Mouse (Mus musculus) stomach, embryonic 14.5 days (tissue): Measurements from ENCODE around the gene Igsf3. TPM values are rescaled to one million over a fixed set of nuclear protein-coding genes. Genes with fewer than 3 reads are reported as not detected.

Experiments used
- ATAC-seq: fragments of 200-750 bp; cut with Nextera tagmentation; 2 replicates; pipeline ENCODE4 v1.8.0; 2017; ENCODE audit warnings: low read depth, moderate TSS enrichment; ENCODE audit not compliant: insufficient number of reproducible peaks, insufficient read depth, low FRiP score
- H3K27ac ChIP-seq: fragments of 300-500 bp; sonication (generic); 2 replicates; pipeline ENCODE4 v1.5.1; 2014; ENCODE audit warnings: mild to moderate bottlenecking, low read length, moderate library complexity, mixed read lengths
- H3K27me3 ChIP-seq: fragments of 300-500 bp; sonication (generic); 2 replicates; pipeline ENCODE4 v1.6.1; 2014; ENCODE audit warnings: low read length, control low read depth, mixed read lengths; ENCODE audit not compliant: control insufficient read depth, insufficient read depth
- H3K36me3 ChIP-seq: fragments of 300-500 bp; sonication (generic); 2 replicates; pipeline ENCODE4 v1.6.1; 2014; ENCODE audit warnings: mild to moderate bottlenecking, control low read depth, low read length, moderate library complexity, mixed read lengths; ENCODE audit not compliant: control insufficient read depth, insufficient read depth
- H3K4me1 ChIP-seq: fragments of 300-500 bp; sonication (generic); 2 replicates; pipeline ENCODE4 v1.6.1; 2014; ENCODE audit warnings: low read length, control low read depth, mixed read lengths; ENCODE audit not compliant: control insufficient read depth, insufficient read depth
- H3K4me2 ChIP-seq: fragments of 300-500 bp; sonication (generic); replicated peaks from 2 replicates; pipeline ENCODE4 v1.6.1; 2014; ENCODE audit warnings: low read depth, low read length, control low read depth
- H3K4me3 ChIP-seq: fragments of 300-500 bp; sonication (generic); 2 replicates; pipeline ENCODE4 v1.5.1; 2014; ENCODE audit warnings: low read depth, low read length, control low read depth
- H3K9ac ChIP-seq: fragments of 300-500 bp; sonication (generic); replicated peaks from 2 replicates; pipeline ENCODE4 v1.6.1; 2014; ENCODE audit warnings: low read depth, mild to moderate bottlenecking, control low read depth, low read length, moderate library complexity, mixed read lengths
- H3K9me3 ChIP-seq: fragments of 300-500 bp; sonication (generic); 2 replicates; pipeline ENCODE4 v1.6.1; 2016; ENCODE audit warnings: low read depth, low read length, control low read depth; ENCODE audit not compliant: control insufficient read depth
- WGBS: fragments of 180-500 bp; shearing (Covaris S2); extraction: QIAGEN DNeasy Blood & Tissue Kit; methylation state at CpG from one replicate; pipeline ENCODE4 v1.1.7; 2014; 5-methylcytosine and 5-hydroxymethylcytosine counted together
- polyA plus RNA-seq: library from polyadenylated mRNA; unstranded; fragments of >200 nt; fragmentation: Nextera tagmentation; extraction: Ambion mirVana; gene quantifications from 2 replicates; pipeline ENCODE4 v1.2.1, GENCODE M21; 2014

Gene Igsf3
- polyA plus RNA-seq, 1 experiment from 2014 or later = 30.0 TPM

GRCm38 (mm10) chr3:101499906-101500305 lies 123.0 kb downstream of the Igsf3 start:
- Histone ChIP-seq H3K27me3 (no peaks in the 10 kb centered on the region), H3K27ac (no peak overlapping the region), H3K9ac (no peak overlapping the region), H3K9me3 (no peaks in the 10 kb centered on the region), H3K4me3 (no peak overlapping the region), H3K36me3 (no peaks in the 10 kb centered on the region), H3K4me2 (no peak overlapping the region), H3K4me1 (0 out of 2 replicates have a peak, but pooled peaks cover 5% of the 10 kb centered on the region)
- WGBS = 61% methylated on average over 6 of the region's 6 CpGs
- no peak for ATAC-seq

DNA sequence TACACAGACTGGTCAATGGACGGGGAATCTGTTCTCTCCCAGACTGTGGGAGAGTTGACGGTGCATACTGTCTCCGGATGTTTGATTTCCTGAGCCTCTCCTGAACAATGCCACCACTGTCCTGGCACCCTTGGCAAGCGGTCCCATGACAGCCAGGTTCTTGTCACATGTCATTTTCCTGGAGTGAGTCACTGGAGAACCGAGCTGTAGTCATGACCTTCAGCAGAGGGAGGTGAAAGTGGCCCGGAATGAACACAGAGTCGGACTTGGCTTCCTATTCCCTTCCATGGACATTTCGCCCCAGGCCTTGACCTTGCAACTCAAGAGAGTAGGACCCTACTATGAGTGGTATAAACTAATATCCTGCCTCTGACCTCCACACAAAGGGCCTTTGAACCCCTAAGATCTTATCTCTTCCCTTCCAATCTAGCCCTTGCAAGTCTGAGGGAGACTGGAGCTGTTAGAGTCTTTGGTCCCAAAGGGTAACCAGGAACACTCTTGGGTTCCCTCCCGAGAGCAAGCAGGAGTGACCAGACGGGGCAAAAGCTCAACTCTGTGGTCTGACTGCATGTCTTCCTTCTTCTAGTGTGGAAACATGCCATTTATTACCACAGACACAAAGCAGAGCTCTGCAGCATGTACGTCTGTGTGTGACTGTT lies 123.6 kb downstream of the Igsf3 start:
- no peaks in the 10 kb centered on the region for H3K27me3 ChIP-seq
- H3K27ac ChIP-seq = no peak overlapping the region
- H3K9me3 ChIP-seq = no peaks in the 10 kb centered on the region
- no peak overlapping the region for H3K4me3 ChIP-seq
- 71% methylated on average over 11 of the region's 11 CpGs for whole genome bisulfite sequencing
- no peak overlapping the region for H3K9ac ChIP-seq
- no peak for ATAC-seq
- 0 out of 2 replicates have a peak, but pooled peaks cover 5% of the 10 kb centered on the region for H3K4me1 ChIP-seq
- H3K36me3 ChIP-seq = no peaks in the 10 kb centered on the region
- no peak overlapping the region for H3K4me2 ChIP-seq

GRCm38 (mm10) chr3:101501611-101502010 lies 124.7 kb downstream of the Igsf3 start:
- H3K27ac ChIP-seq = no peak overlapping the region
- H3K9ac ChIP-seq = no peak overlapping the region
- H3K4me2 ChIP-seq = no peak overlapping the region
- no peaks in the 10 kb centered on the region for H3K27me3 ChIP-seq
- 0 out of 2 replicates have a peak, but pooled peaks cover 8% of the 10 kb centered on the region for H3K4me1 ChIP-seq
- no peaks in the 10 kb centered on the region for H3K36me3 ChIP-seq
- ATAC-seq = no peak
- H3K9me3 ChIP-seq = no peaks in the 10 kb centered on the region
- 65% methylated on average over 4 of the region's 4 CpGs for WGBS
- no peak overlapping the region for H3K4me3 ChIP-seq

- H3K27ac ChIP-seq = no peak overlapping the region
- WGBS = 47% methylated on average over 14 of the region's 14 CpGs
- H3K4me1 ChIP-seq = peaks cover 10% of the 10 kb centered on the region; the same call in 1 of the 2 replicates
- H3K9me3 ChIP-seq = no peaks in the 10 kb centered on the region
- ATAC-seq = no peak
- no peaks in the 10 kb centered on the region for H3K27me3 ChIP-seq
- no peak overlapping the region for H3K4me2 ChIP-seq
- H3K9ac ChIP-seq = no peak overlapping the region
- no peaks in the 10 kb centered on the region for H3K36me3 ChIP-seq
- no peak overlapping the region for H3K4me3 ChIP-seq
Observed at GRCm38 (mm10) chr3:101502086-101502760, 125.3 kb downstream of the Igsf3 start.

DNA sequence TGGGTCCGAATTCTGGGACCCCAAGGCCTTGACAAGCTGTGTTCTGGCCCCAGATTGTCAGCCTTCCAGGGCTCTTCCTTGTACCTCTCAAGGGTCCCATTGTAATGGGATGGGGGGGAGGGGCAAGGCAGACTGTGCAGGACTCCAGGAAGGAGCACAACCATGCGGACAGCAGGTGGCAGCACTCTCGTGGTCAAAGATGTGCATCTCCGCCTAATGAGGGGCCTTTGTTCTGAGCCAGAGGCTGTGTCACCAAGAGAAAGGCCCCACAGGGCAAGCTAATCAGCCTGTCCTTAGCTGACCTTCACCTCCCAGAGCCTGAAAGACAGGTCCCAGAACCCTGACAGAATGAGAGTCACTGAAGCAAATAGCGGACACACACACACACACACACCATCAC lies 129.3 kb downstream of the Igsf3 start:
- H3K4me2 ChIP-seq = no peak overlapping the region

DNA sequence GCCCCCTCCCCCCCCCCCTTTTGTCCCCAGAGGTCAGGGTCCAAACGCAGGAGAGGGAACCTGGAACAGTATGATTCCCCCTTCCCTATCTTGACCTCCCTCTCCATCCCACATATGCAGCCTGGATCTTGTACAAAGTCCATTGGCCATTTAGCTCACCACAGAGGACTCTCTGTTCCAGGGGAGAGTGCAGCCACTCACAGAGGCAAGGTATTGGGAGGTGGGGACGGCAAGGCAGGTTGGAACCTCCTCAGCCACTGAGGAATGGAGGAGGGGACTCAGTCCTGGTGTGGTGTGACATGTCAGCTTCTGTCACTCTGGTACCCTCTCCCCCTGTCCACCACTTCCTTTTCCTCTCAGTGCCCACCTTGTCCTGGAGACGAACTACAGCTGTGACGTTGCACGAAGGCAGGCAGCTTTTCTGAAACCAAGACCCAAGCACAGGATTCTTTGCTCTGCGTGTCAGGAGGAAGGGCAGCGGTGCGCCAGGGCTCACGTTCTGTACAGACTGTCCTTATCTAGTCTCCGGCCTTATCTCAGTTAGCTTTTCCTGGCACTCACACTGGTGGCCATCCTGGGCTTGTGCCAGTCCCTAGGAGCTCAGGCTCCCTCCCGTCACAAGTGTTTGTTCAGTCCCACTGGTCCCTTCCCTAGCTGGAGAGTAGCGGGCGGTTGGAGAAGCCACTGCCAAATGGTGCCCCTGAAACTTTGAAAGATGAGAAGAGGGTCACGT lies 130.3 kb downstream of the Igsf3 start:
- H3K27me3 ChIP-seq = no peaks in the 10 kb centered on the region
- no peak overlapping the region for H3K4me3 ChIP-seq
- H3K9ac ChIP-seq = no peak overlapping the region
- 41% methylated on average over 14 of the region's 14 CpGs for WGBS
- H3K4me2 ChIP-seq = no peak overlapping the region
- H3K36me3 ChIP-seq = no peaks in the 10 kb centered on the region
- H3K27ac ChIP-seq = no peak overlapping the region
- 0 out of 2 replicates have a peak, but pooled peaks cover 4% of the 10 kb centered on the region for H3K9me3 ChIP-seq
- peaks cover 12% of the 10 kb centered on the region; the same call in 1 of the 2 replicates for H3K4me1 ChIP-seq
- ATAC-seq = no peak

More for the DNA sequence above, 129.3 kb downstream of the Igsf3 start:
- no peak overlapping the region for H3K27ac ChIP-seq
- no peak overlapping the region for H3K9ac ChIP-seq
- H3K4me1 ChIP-seq = peaks cover 14% of the 10 kb centered on the region; the same call in 1 of the 2 replicates
- H3K4me3 ChIP-seq = no peak overlapping the region
- H3K9me3 ChIP-seq = no peaks in the 10 kb centered on the region
- H3K36me3 ChIP-seq = no peaks in the 10 kb centered on the region
- H3K27me3 ChIP-seq = no peaks in the 10 kb centered on the region
- 31% methylated on average over 5 of the region's 5 CpGs for WGBS
- ATAC-seq = peak; percentile 77

GRCm38 (mm10) chr3:101507766-101508165 lies 130.9 kb downstream of the Igsf3 start:
- H3K27ac ChIP-seq = no peak overlapping the region
- 56% methylated on average over 3 of the region's 3 CpGs for WGBS

DNA sequence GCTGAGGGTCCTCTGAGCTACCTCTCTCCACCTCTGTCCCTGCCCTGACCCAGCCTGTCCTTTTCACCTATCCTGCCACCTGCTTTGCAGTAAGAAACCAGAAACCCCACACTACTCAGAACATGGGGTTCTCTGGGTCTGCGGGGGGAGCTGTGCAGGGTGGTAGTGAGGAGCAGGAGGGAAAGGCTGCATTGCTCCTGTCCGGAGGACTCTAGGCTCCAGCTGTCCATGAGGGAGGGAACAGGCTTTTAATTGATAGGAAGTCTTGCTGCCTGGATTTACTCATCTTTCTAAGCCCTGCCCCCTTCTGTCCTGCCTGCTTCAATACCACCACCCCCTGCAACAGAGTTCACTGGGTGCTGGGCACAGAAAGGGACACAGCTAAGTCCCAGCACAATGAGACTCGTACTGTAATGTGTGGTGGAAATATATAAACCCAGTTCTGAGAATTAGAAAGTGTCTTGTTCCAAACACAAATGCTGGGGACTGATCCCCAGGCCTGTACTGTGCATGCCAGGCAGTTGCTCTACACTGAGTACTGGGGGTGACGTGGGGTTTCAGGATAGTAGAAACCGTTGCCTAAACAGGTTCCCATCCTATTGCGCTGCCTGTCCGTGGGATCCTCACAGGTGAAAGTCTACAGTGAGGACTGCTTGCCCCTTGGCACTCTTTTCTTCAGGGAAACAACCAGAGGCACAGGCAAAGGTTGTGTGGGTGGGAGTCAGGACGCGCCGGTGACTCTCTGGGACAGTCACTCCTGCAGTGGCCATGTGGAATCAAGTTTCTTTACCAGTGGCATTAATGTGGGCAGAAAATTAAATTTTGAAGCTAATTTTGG lies 133.0 kb downstream of the Igsf3 start:
- H3K9me3 ChIP-seq = 0 out of 2 replicates have a peak, but pooled peaks cover 4% of the 10 kb centered on the region
- no peaks in the 10 kb centered on the region for H3K36me3 ChIP-seq
- 84% methylated on average over 10 of the region's 10 CpGs for WGBS
- no peak overlapping the region for H3K4me3 ChIP-seq
- peaks cover 22% of the 10 kb centered on the region for H3K4me1 ChIP-seq
- H3K9ac ChIP-seq = no peak overlapping the region
- H3K27me3 ChIP-seq = no peaks in the 10 kb centered on the region
- no peak overlapping the region for H3K4me2 ChIP-seq
- no peak for ATAC-seq
- H3K27ac ChIP-seq = no peak overlapping the region

More at GRCm38 (mm10) chr3:101507766-101508165, 130.9 kb downstream of the Igsf3 start:
- Histone ChIP-seq H3K4me3 (no peak overlapping the region), H3K4me2 (no peak overlapping the region), H3K36me3 (no peaks in the 10 kb centered on the region), H3K9ac (no peak overlapping the region), H3K9me3 (0 out of 2 replicates have a peak, but pooled peaks cover 4% of the 10 kb centered on the region), H3K27me3 (no peaks in the 10 kb centered on the region), H3K4me1 (peaks cover 9% of the 10 kb centered on the region; the same call in 1 of the 2 replicates)
- ATAC-seq = no peak
